Mouse (Mus musculus) erythroblast, embryonic 14.5 days (primary cell): ENCODE data around the gene Gfpt2.

Source experiments
- GATA1 ChIP-seq: IDR thresholded peaks from 2 replicates; pipeline ENCODE4 v1.6.1; 2012; ENCODE audit warnings: low read length, inconsistent platforms, mixed read lengths
- TAL1 ChIP-seq: IDR thresholded peaks from 3 replicates; pipeline ENCODE4 v1.6.1; 2012; ENCODE audit warnings: low read length, inconsistent platforms, mixed read lengths

- TF ChIP-seq TAL1, result no peak
- no peak for TF ChIP-seq GATA1
These were observed 75.8 kb downstream of the Gfpt2 start for GRCm38 (mm10) chr11:49869762-49870161.
